25 mouse cellular contexts compared by ENCODE assay signal in the genomic region with DNA sequence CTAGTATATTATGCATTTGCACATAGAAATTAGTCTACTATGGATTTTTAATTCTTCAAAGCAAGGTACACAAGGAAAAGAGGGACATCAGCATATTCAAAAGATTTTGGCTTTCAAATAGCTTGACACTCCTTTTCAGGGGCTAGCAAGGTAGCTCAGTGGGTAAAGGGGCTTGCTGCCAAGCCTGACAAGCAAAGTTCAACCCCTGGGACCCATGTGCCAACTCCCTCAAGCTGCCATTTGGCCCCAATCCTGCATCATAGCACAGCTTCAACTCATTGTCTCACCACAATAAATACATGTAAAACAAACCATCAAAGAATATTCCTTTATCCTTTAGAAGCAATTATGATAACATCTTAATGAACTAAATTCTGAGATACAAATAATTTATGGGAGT.
"Had no signal": no experiment of that assay in that cellular context is flagged by ENCODE, and none has a peak within 500 bp of the region (broad histone marks: within the 10 kb centered on the region; RNA-seq: fewer than 3 reads in every experiment).

No protein-coding gene starts in this region.

- H3K27ac ChIP-seq: layer of hippocampus, adult 2 months; left cerebral cortex, adult 2 months; limb, embryonic 10.5 days; limb, embryonic 13.5 days; liver, embryonic 12.5 days; liver, embryonic 15.5 days; lung, embryonic 15.5 days; midbrain, embryonic 12.5 days; midbrain, embryonic 15.5 days; neural tube, embryonic 13.5 days had no signal

- H3K4me3 ChIP-seq: layer of hippocampus, adult 2 months; left cerebral cortex, adult 2 months; limb, embryonic 10.5 days; limb, embryonic 13.5 days; liver, embryonic 12.5 days; liver, embryonic 15.5 days; lung, embryonic 15.5 days; megakaryocyte, embryonic 14.5 days; midbrain, embryonic 12.5 days; midbrain, embryonic 15.5 days; myocyte; neural tube, embryonic 13.5 days had no signal

- DNase-seq: kidney, adult 8-10 months; kidney, postnatal 14 days; layer of hippocampus, adult 9-11 months; layer of hippocampus, postnatal 36 days; liver; lung, adult 18-20 months; lung, postnatal 10 days; lung, postnatal 36 days; retina, postnatal 1 day; right cerebral cortex, postnatal 25 days; spleen, adult 18-20 months; thymus, adult 18-20 months; thymus, postnatal 36 days had no signal

- H3K4me2 ChIP-seq: limb, embryonic 13.5 days; liver, embryonic 12.5 days; liver, embryonic 15.5 days; lung, embryonic 15.5 days; midbrain, embryonic 12.5 days; midbrain, embryonic 15.5 days; neural tube, embryonic 13.5 days had no signal

- H3K36me3 ChIP-seq: limb, embryonic 10.5 days; limb, embryonic 13.5 days; liver, embryonic 12.5 days; liver, embryonic 15.5 days; lung, embryonic 15.5 days; midbrain, embryonic 12.5 days; midbrain, embryonic 15.5 days; neural tube, embryonic 13.5 days had no signal

- ATAC-seq: liver, embryonic 12.5 days; midbrain, embryonic 15.5 days had no signal

- H3K4me1 ChIP-seq: limb, embryonic 10.5 days; liver, embryonic 12.5 days; liver, embryonic 15.5 days; lung, embryonic 15.5 days; megakaryocyte, embryonic 14.5 days; midbrain, embryonic 12.5 days; midbrain, embryonic 15.5 days; neural tube, embryonic 13.5 days had no signal

- H3K27me3 ChIP-seq: limb, embryonic 13.5 days; liver, embryonic 12.5 days; liver, embryonic 15.5 days; lung, embryonic 15.5 days; megakaryocyte, embryonic 14.5 days; midbrain, embryonic 12.5 days; midbrain, embryonic 15.5 days; neural tube, embryonic 13.5 days had no signal

- H3K9ac ChIP-seq: limb, embryonic 13.5 days; liver, embryonic 12.5 days; liver, embryonic 15.5 days; lung, embryonic 15.5 days; midbrain, embryonic 12.5 days; midbrain, embryonic 15.5 days; neural tube, embryonic 13.5 days had no signal

- H3K9me3 ChIP-seq: limb, embryonic 10.5 days; limb, embryonic 13.5 days; liver, embryonic 12.5 days; liver, embryonic 15.5 days; lung, embryonic 15.5 days; megakaryocyte, embryonic 14.5 days; midbrain, embryonic 12.5 days; midbrain, embryonic 15.5 days; neural tube, embryonic 13.5 days had no signal
